Mouse (Mus musculus): ENCODE results near the gene Helz.

DNA sequence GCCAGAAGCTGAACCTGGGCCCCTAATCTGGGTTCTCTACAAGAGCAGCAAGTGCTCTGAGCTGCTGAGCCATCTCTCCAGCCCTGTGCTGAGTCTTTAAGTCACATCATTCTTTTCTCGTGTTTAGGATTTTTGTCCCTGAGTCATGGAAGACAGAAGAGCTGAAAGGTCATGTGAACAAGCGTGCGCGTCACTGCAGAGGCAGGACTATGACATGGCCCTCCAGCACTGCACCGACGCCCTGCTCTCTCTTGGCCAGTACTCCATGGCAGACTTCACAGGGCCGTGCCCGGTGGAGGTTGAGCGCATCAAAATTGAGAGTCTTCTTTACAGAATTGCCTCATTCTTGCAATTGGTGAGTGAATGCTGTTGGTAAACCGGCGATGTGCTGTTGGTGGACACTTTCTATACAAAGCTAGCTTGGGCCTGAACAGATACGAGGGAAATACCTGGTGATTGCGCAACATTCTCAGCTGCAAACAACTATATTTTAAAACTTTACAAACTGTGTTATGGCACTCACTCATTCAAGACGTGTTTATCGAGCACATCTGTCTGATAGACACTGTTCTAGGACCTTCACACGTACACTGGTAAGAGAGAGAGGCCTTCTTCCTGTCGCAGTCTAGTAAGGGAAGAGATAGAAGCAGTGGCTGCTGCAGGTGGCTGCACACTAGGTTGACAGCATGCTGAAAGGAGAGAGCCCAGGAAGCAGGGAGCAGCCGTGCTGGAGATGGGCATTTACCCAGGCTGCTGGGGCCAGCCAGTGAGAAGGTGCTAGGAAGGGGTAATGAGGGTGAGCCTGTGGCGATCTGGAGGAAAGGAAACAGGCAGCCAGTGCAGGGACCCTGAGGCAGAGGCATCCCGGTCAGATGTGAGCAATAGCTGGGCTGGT, 27.3 kb downstream of the Helz start:
- TF ChIP-seq ZNF384 (IDR thresholded peaks at IDR 0.05; ENCODE audit: low read depth, low read length) (no peak), ZC3H11A (IDR thresholded peaks at IDR 0.05; ENCODE audit: borderline replicate concordance, low read depth, low read length) (no peak), MAFK (IDR thresholded peaks at IDR 0.05; ENCODE audit: insufficient read depth, low read depth, low read length) (no peak)
